Mouse (Mus musculus) lung, postnatal 10 days (tissue): ENCODE measurements around the gene Crtc1.

ENCODE experiments used
- DNase-seq: peaks from one replicate; pipeline ENCODE4 v3.0.0; 2021

The Crtc1 gene

GRCm38 (mm10) chr8:70461765-70462515 is 22.6 kb upstream of the Crtc1 start:
- DNase-seq: no peak

- DNase-seq: peak; percentile 42
Measured at GRCm38 (mm10) chr8:70460606-70461005, 21.2 kb upstream of the Crtc1 start.

DNA sequence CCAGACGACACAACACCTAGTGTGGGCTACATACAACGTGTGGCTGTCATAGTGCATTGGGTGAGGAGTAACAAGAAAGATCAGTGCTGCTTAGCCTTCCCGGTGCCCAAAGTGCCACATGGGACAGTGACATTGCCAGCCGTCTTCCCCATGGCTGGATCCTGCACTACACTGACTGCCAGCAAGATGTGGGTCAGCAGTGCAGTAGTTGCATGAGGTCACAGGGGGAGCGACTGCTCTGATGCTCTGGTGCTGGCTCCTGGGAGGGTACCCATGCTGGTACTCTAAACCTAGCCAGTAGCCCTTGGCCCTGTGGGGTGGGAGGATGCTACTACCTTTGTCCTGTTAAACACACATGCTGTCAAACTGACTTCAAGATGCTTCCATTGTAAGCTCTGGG is 20.8 kb upstream of the Crtc1 start:
- DNase-seq: no peak

DNA sequence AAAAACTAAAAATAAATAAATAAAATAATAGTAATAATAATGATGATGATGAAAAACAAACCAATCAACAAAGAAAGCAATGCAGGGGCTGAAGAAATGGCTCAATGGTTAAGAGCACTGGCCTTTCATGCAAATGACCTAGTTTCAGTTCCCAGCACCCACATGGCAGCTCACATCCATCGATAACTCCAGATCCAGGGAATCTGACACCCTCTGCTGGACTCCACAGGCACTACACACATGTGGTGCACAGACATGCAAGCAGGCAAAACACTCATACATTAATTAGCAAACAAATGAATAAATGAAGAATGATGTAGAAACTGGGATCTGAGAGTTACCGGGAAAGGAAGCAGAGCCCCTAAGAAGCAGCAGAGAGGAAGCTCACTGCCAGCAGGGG is 20.3 kb upstream of the Crtc1 start:
- DNase-seq: no peak

- DNase-seq: no peak
Measured at GRCm38 (mm10) chr8:70458462-70458861, 19.1 kb upstream of the Crtc1 start.

DNA sequence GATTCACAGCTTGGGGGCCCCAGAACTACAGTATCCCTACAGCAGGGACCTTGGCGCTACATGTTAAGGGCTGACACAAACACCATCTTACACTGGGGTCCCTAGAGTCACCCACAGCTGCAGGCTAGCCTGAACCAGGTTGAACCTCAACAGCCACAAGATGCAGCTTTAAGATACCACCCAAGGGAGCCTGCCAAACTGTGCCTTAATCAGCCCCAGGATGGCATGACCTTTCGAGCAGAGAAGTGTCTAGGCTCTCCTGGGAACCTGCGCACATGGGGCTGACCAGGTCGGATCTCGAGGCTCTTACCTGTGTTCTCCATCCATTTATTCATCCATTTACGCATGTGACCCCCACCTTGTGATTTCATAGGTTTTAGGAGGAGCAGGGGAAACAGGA is 18.5 kb upstream of the Crtc1 start:
- DNase-seq: no peak

- DNase-seq: no peak
Measured at GRCm38 (mm10) chr8:70456996-70457395, 17.6 kb upstream of the Crtc1 start.

DNA sequence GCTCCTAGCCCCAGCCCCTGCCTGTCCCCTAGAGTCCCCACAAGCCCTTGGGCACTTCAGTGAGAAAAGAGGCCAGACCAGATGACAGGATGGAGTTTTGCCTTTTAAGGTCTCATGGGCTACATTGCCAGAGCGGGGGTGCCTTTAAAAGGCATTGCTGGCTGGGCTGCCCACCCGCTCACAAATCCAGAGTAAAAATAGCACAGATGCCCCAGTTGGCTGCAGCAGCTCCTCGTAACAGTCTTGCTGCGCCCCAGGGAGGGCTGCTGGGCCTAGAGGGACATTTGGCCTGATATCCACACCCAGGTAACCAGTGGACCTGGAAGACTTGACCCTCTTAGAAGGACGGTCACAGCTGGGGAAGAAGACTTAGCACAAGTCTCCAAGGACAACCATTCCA is 14.5 kb upstream of the Crtc1 start:
- DNase-seq: peak; percentile 21

DNA sequence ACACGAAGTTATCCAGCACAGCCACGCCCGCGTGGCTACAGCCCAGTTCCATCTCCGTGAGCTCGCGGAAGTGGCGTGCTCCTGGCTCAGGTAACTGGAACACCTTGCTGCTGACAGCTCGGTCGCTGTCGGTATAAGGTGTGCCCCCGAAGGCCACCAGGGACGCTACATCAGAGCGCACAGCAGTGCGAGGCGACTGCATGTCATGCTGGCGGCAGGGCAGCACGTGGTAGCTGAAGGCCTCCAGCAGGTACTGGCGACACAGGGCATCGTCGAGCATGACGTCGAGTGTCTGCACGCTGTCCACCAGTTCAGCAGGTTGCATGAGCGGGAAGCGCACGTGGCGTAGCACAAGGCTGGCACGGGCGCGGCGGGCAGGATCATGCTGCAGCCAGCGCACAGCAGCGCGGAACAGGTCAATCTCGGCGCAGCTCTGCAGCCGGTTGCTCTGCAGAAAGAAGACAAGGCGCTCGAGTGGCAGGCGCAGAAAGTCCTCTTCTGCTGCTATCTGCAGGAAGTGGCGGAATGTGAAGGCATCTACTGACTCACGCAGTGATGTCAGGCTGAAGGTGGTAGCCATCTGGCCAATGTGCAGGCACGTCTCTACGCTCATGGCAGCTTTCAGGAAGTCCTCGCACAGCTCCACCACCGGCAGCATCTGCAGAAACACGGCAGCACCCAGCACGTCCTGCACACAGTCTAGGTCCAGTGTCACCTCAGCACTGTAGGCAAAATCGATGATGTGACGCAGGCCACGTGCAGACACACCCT is 13.0 kb upstream of the Crtc1 start:
- DNase-seq: no peak

- DNase-seq: peak; percentile 53
Measured at GRCm38 (mm10) chr8:70447639-70448420, 8.5 kb upstream of the Crtc1 start.

GRCm38 (mm10) chr8:70445988-70446387 is 6.6 kb upstream of the Crtc1 start:
- DNase-seq: no peak

GRCm38 (mm10) chr8:70443326-70443725 is 3.9 kb upstream of the Crtc1 start:
- DNase-seq: no peak

GRCm38 (mm10) chr8:70441565-70441964 is 2.2 kb upstream of the Crtc1 start:
- DNase-seq: no peak

DNA sequence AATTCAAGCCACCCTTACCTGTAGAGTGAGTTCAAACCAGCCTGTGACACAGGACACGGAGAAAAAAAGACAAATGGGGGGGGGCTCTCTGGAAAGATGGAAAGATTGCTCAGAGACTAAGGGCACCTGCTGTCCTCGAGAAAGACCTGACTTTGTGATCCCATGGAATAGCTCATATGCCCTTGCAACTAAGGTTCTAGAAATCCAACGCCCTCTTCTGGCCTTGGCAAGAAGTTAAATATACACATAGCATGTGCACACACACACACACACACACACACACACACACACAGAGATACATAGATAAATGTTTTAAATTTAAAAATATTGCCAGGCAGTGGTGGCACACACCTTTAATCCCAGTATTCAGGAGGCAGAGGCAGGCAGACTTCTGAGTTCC is 867 bp upstream of the Crtc1 start:
- no peak for DNase-seq

- no peak for DNase-seq
Measured at GRCm38 (mm10) chr8:70439848-70440179, 435 bp upstream of the Crtc1 start.

DNA sequence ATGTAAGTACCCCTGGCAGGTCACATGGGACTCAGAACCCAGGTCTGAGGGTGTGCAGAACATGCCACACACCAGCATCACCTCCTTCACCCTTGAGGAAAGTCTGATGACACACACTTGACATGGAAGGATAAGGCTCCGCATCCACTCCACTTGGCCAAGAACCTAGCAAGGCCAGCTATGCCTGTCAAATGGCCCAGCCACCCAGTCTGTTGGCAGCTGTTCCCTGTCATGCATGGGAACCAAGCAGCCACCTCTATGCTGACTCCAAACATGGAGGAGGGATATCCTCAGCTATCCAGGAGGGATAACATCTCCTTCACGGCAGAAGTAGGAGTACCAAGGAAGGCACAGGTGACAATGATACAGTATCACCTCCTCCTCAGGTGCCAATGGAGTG is 956 bp downstream of the Crtc1 start:
- no peak for DNase-seq

DNA sequence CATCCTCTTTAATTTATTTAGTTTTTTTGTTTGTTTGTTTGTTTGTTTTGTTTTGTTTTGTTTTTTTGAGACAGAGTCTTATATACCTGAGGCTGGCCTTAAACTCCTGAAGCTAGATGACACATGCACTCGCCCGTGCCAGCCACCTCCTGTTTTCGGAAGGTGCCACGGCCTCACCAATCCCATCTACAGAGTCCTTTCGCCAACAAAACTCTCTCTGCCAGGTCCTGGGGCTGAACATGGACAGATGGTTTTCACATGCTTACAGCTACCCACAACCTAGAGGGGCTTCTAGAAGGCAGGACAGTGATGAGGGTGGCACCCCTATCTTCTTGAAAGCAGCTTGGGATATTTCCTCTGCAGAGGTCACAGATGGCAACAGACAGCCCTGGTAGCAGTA is 4.2 kb downstream of the Crtc1 start:
- DNase-seq: no peak

- DNase-seq: peak; percentile 16
Measured at GRCm38 (mm10) chr8:70432991-70433536, 6.3 kb downstream of the Crtc1 start.

DNA sequence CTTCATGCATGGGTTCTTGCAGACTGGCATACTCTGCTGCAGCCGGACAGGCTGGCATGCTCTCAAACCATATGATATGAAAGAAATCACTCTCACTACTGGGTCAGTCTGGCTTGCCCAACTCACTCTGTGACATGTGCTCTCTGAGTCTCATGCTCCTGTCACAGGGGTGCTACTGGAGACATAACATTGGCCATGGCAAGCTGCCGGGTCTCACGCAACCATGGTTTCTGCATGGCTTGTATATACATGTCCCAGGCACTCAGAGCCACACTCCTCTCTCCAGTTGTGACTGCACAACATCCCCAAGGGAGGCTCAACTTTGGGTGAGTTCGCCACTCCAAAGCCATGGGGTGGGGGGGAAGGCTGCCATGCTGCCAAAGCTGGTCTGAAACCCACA is 8.2 kb downstream of the Crtc1 start:
- DNase-seq: peak; percentile 32

GRCm38 (mm10) chr8:70426300-70426907 is 13.0 kb downstream of the Crtc1 start:
- no peak for DNase-seq

GRCm38 (mm10) chr8:70422722-70423121 is 16.7 kb downstream of the Crtc1 start:
- DNase-seq: no peak

- DNase-seq: no peak
Measured at GRCm38 (mm10) chr8:70421349-70422104, 17.9 kb downstream of the Crtc1 start.
